Mouse (Mus musculus): Measurements from ENCODE around the gene Tenm3.

DNA sequence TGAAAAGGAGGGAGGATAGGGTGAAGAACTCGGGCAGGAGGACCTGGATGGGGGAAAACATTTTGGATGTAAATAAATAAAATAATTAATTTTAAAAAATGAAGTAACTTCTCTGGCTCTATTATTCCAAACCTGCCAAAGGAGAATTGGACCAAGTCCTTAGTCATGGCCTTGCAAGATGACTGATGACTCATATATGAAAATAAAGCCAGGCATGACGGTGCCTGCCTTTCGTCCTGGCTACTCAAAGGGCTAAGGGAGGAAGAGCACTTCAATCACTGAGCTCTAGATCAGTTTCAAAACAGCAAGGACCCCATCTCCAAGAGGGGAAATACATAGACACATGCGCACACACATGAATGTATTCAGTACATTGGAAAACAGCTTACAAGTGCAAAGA lies 234.1 kb downstream of the Tenm3 start:
- no peak for TF ChIP-seq POLR2A (IDR thresholded peaks at IDR 0.05; ENCODE audit: control insufficient read depth, extremely low read depth, insufficient read depth, low read length, poor library complexity)
- TF ChIP-seq CTCF (IDR thresholded peaks at IDR 0.05; ENCODE audit: borderline replicate concordance, control insufficient read depth, extremely low read depth, insufficient read depth, low read length, poor library complexity), result no peak

All from thymus, adult 2 months (tissue).